Mouse (Mus musculus) megakaryocyte-erythroid progenitor cell, adult 5-6 weeks (primary cell): ENCODE results near the gene Twf1. TPM values are rescaled to one million over a fixed set of nuclear protein-coding genes. Genes with fewer than 3 reads are reported as not detected.

Experiments used
- ATAC-seq: replicated peaks from 2 replicates; pipeline ENCODE4 v1.8.0; 2016; ENCODE audit warnings: mild to moderate bottlenecking, inconsistent platforms; ENCODE audit not compliant: severe bottlenecking, poor library complexity, low FRiP score, low TSS enrichment
- total RNA-seq, 2 experiments: library from RNA; stranded (forward) in 1 of 2; stranded (reverse) in 1 of 2; fragments of 200-1000, 215-1000 nt in 1 of 2; fragments of >200 nt in 1 of 2; fragmentation: Nextera tagmentation in 1 of 2; gene quantifications; 2 replicates each; pipeline ENCODE4 v1.2.3; 2014 to 2017

Gene Twf1
- total RNA-seq, 2 experiments from 2014 or later, result 23.7 to 24.8 TPM

DNA sequence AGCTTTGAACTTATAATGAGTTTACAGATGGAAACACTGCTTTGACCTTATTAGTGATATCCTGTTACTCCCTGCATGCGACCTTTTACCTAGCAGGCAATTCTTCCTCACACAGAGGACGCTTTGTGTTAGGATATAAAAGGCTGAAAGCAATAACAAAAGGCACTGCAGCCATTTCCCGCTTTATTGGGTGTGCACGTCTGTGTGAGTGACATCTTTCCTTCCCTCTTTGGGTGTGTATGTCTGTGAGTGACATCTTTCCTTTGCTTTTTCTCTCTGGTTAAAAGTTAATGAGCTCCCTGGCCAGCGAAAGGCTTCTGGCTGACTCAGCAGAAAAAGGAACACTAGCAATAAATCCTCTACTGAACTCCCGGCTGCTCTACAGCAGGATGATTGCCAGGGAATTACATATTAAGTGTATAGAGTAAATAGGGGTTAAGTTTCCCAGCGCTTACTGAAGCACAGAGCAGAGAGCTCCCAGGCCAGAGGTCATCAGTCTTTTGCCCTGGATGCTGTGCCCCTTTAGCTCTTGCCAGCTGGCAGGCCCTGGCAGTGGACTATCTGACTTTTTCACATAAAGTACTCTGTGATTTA, 7.6 kb downstream of the Twf1 start:
- ATAC-seq, result no peak

DNA sequence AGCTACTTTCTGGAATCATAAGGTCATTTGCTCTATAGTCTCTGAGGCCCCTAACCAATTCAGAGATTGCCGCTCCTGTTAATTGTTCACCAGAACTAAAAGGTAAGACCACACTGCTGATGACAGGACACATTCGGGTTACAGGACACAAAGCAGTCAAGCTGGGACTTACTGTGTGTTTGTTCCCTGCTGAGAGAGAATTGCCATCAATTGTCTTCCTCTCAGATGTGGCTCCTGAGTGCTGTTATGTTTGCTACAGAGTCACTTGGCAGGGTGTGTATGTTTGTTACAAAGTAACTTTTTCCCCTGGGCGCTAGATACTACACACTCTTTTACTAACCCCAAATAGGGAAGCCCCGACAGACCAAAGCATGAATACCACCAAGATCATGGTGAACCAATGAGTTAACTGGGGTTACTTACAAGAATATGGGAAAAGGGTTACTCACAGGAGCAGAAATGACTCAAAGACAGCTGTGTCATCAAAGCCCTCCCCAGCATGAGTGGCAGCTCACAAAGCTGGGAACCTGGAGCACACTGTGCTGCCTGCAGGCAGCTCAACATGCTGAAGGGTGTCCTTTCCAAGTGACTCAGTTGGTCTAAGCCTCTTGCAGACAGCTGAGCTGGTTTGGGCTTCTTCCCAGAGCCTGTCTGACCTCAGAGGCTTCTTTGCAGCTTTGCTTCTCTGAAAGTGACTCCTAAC, 15.0 kb downstream of the Twf1 start:
- no peak for ATAC-seq

DNA sequence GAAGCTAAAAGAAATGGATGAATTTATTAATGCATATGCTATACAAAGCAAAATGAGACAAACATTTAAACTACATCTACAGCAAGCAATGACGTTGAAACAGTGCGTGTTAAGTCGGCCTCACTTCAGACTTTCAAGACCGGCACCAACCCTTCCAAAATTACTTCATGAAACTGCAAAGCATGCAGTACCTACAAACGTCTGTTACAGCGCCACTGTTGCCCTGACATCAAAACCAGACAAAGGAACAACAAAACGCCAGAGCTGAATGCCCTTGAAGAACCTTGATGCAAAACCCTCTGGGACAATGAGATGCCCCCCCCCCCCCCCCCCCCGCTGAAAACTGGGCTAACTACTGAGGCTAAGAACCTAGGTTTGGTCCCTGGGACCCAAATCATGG, 16.9 kb downstream of the Twf1 start:
- no peak for ATAC-seq

DNA sequence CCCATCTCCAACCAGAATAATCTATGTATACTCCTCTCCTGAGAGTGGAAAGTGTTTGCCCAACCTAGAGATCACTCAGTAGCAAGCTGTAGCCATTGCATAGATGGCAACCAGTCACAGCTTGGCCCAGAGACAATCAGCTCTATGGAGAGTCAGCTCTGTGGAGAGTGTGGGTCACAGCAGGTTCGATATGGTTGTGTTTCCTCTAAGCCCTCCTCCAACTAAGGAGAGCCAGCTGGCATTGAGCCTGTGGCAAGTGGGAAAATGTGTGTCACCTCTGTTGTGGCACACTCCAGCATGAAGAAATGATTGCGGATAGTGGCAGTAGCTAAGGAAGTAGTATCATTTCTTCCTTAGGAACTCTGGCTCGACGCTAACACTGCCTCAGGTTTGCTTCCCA, 18.2 kb downstream of the Twf1 start:
- no peak for ATAC-seq

DNA sequence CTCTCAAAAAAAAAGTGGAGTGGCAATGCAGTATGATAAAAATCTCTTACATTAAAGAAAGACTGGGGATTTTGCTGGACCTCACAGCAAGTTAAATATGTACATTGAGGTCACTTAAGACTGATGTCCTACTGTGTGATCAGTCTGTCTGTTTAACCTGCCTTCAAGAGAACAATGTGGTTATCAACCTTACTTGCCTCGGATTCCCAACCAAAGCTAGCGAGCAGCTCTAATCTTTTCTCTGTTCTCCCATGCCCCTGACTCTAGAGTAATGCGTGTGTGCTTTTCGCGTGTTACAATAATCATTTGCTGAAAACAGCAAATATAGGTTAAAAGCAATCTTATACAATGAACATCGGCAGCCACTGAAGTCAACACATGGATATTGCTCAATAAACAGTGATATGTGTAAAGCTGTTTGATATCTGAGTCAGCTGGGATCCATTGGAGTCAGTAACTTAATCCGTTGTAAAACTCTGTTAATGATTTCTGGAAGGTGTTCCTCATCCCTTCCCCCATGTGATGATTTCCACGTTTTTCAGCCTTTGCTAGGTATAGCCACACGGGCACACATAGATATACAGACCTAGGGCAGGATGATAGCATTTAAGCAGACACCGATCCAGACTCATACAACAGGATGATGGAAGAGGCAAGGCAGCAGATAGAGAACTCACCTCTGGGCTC, 21.1 kb downstream of the Twf1 start:
- no peak for ATAC-seq

DNA sequence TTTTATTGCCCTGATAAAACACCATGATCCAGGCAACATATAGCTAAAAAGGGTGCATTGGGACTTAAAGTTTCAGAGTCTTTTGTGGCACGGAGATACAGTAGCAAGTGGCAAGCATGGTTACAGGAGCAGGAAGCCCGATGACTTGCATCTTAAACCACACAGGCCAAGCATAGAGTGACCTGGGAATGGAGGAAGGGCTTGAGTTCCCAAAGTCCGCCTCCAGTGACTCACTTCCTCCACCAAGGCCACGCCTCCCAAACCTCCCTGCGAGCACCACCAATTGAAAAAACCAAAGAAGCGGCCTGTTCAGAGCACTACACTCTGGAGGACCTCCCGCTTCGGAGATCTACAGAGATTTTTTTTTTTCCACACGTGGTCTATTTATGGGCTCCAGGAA, 23.8 kb downstream of the Twf1 start:
- ATAC-seq, result peak; percentile 97

DNA sequence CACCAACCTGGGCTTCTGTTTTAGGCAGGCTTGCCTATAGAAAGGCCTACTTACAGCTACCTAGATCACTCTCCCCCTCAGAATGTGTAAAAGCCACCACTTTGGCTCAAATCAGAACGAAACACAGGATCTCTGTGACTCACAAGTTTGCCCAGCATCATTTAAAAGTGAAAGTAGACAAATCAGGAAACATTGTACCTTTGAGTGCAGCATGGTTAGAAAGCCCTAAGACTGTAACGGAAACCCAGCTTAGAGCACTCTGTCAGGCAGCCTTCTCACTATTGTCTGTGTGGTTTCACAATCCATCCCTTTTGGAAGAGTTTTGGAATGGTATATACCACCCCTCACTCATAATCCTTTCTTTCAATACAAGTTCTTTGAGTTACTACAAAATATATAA, 24.8 kb downstream of the Twf1 start:
- ATAC-seq, result no peak

DNA sequence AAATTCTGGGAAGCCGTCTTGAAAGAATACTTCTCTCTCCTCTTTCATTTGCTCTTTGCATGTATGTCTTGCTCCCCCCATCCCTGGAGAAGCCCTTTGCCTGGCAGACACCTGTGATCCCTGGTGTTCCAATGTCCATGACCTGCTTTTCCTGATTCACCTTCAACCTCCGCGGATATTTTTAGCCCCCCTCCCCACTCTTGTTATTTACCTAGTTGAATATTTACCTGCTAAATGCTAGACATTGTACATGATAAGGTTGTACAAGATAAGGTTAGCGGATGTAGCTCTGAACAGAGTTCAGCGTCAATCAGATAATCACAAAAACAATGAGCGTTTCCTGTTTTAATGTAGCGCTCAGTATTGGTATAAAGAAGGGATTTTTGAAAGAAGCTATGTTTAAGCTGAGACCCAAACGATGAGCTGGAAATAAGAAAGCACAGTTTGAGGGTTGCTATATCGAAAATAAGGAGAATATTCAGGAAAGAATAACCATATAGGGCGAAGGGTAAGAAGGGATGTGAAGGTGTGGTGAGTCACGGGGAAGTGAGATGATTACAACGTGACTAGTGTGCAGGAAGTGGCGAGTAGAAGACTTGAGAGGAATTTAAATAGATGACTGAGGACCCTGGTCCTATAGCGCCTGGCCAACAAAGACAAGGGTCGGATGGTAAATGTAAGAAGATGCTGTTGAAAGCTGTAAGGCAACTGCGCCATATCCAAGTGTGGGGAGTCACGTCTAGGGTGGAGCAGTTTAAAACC, 30.6 kb downstream of the Twf1 start:
- ATAC-seq, result no peak

DNA sequence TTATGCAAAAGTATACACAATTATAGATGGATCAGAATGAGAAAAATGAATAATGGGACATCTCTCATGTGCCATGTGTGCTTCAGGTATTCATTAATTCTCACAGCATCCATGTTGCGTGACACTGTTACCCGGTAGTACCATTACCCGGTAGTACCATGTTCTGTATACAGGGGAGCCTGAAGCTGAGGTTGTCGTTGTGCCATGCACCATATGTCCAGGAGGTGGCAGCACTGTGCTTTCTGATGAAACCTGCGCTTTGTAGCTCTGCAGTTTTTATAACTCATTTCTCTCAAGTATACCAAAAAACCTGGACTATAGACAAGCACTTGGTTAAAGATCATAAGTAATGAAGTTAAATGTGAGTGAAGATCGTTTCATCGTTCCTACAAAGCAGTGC, 32.2 kb downstream of the Twf1 start:
- peak; percentile 100 for ATAC-seq

DNA sequence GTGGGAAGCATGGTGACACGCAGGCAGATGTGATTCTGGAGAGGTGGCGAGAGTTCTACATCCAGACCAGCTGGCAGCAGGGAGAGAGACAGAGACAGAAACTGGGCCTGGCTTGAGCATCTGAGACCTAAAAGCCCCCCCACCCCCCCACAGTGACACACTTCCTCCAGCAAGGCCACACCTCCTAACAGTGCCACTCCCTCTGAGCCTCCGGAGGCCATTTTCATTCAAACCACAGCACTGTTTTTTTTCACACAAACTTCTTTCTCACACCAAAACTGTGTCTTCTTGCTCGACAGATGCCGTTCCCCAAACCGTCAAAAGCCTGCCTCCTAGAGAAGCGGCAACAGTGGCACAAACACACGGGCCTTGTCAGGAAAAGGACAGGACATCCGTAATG, 36.2 kb downstream of the Twf1 start:
- no peak for ATAC-seq

DNA sequence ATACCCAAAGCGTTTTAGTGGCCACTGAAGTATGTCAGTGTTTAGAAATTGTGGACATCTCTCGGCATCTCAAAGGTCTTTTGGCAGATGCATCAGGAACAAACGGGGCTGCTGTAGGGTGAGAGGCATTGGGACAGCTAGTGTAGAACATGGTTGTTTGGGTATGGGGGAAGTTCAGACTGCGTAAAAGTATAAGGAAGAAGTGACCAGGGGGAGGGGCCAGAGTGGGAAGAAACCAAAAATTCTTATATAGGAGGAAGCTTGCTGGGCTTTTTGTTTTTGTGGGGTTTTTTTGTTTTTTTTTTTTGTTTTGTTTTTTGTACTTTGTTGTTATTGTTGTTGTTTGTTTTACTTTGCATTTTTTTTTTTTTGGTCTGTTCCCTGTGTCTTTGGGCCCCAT, 44.8 kb downstream of the Twf1 start:
- ATAC-seq, result no peak

DNA sequence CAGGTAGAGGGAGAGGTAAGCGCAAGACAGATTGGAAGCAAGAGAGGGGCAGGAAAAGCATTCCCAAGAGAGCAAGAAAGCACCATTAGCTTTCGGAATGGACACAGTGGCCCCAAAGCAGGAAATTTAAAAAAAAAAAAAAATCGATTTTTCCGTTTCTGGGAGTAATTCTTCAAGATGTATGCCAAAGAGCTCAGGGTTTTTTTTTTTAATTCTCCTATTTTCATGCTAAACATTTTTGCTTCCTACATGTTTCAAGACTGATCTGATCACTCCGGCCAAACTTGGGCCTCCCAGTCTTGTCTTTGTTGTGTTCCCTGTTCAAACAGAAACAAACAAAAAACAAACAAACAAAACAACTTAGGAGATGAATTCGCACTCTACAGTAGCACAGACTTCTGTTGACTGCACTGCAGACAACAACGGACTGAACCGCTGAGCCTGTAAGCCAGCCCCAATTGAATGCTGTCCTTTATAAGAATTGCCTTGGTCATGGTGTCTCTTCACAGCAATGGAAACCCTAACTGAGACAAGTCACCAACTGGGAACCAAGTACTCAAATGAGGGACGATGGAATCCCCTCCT, 45.5 kb downstream of the Twf1 start:
- no peak for ATAC-seq

DNA sequence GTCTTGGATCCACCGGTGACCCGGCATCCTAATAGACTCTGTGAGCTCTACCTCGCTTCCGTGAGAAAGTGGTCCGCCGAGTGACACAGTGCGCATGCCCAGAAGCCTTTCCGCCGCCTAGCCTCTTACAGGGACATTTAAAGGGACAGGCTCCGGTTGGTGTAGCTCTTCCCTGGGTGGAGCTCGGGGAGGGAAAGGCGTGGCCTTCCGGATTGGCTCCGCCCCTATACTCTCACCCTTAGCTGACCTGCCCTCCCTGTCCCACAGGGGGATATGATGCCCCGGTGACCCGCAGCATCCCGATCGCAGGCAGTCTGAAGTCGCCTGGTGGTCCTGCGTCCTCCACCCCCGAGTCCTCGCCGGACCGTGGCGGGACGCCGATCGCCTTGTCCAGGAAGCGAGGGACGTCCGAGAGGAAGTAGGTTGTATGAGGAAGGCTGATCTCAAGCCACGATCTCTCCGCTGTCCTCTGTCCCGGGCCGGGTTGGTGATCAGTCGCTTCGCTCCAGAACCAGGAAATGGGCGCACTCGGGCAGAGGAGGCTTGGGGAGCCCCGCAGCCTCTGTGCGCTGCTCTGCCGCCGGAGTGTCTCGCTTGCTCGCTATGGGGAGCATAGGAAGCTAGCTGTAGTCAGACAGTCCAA, 46.2 kb downstream of the Twf1 start, which contains the start of the genes Pus7l and Irak4:
Gene Pus7l, minus strand, starts transcription at position 139 of the 643 bp plus-strand sequence.
Gene Irak4, plus strand, starts transcription at position 235 of the 643 bp plus-strand sequence.
- peak; percentile 99 for ATAC-seq

DNA sequence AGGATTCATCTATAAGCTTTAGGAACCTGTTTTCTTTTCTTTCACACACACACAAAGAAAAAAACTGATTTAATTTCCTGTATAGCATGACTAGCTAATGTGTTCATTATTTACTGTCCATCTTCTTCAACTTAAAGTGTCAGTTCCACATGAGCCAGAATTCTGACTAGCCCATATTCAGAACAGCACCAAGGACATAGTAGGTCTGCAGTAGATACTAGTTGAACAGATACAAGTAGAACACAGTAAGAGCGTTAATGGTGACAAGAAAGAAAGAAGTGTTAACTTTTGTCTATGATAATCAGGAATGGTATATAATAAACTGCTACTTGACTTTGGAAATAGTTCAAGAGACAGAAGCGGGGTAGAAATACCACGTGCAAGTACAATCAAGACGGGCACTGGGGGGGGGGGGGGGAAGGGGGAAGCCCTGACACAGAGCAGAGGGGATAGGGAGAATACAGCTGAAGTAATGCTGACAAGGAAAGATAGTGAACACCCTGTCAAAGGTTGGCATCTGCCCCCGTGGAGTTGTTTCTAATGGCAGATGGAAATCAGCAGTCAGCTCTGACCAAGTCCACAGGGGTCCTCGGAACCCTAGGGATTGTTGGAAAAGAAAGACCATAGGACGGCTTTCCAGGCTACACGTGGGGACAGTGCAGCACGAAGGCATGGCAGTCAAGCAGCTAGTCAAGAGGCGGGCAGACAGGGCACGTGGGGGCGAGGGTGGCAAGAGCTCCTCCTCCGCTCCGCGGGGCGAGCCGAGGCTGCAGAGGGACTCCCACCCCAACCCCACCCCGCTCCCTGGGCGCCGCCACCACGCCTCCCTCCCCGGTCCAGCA, 46.9 kb downstream of the Twf1 start:
- ATAC-seq, result peak; percentile 79

DNA sequence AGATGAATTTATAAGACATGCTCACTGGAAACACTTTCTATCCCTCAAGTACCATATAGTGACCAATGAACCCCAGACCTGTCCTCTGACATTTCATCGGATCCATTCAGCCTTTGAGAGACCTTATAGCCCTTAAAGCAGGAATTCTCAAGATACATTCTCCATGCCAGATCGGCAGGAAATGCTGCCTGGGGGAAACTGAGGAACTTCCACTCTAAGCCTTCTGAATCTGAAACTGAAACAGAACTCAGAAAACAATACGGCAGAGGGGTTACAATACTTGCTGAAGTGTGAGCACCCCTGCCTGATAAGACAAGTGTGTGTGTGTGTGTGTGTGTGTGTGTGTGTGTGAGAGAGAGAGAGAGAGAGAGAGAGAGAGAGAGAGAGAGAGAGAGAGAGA, 50.4 kb downstream of the Twf1 start:
- no peak for ATAC-seq

DNA sequence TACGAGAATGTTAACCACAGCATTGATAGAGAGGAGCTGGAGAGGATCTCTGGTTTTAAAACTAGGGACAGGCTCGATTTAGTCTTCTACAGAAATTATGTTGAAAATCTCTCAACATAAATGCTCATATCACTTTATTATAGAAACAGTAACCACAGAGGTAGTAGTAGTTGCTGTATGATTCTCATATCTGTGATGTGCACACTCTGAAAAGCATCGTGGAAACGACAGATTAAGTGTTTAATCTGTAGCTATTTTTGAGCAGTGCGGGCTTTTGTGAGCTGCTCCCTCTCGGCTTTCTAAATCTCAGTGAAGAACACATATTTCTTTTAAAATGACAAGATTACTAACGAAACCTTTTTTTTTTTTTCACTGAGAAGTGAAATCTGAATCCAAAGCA, 54.2 kb downstream of the Twf1 start:
- ATAC-seq, result peak; percentile 73

DNA sequence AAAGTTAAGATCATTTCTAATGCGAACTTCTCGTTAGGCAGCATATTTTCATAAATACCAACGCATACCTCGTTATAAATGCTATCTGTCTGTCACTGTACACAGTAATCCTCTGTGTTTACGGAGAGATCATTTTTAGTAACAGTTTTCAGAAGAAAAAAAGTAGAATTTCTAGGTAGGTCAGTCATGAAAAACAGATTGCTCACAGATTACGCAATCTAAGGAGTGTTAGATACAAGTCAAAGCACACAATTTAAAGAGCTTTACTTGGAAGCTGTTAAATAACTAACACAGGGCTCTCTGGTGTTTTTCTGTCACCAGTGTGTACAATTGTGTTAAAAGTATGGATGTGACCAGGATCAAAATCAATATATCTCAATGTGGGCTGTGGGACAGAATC, 56.7 kb downstream of the Twf1 start:
- no peak for ATAC-seq

DNA sequence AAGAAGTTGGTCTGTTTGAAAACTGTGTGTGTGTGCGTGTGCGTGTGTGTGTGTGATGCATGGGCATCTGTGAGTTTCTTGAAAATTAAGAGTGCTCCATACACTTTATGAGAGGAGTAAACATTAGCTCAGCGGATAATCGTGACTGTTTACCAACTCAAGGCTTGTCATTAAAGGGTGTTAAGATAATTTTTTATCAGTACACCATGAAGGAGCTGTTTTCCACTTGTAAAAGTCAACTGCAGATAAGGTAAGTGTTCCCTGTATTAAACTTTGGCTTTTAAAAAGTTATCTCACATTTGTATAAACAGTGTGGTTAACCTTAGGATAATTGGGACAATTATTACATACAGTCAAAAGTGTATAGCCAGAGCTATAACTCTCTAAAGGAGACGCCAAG, 57.4 kb downstream of the Twf1 start:
- ATAC-seq, result peak; percentile 51
